Mouse (Mus musculus) embryo, embryonic 10.5 days (tissue): ENCODE data around the gene Rps6ka6.

Experiments
- DNase-seq: peaks from one replicate; pipeline ENCODE4 v3.0.0-alpha.2; 2015; ENCODE audit warnings: low spot score

Rps6ka6 gene

DNA sequence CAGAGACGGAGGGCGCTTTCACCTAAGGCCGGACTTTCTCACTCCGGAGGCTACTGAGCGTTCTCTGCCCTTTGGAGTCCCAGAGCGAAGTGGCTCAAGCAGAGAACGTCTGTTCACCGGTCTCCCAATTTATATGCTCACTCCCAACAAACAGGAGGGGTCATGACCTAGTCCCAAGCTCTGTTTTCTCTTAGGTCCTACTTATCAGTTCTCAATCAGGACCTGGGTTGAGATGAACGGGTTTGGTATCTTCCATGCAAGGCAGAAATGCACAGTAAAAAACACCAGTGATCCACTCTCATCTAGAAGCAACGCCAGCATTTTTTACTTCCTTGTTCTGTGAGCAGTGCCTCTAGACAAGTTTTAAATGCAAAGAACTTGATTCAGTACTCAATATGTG is at the start of gene Rps6ka6:
Rps6ka6 (minus strand) TSS at position 101 of the 400 bp plus-strand sequence.
- DNase-seq = no peak

DNA sequence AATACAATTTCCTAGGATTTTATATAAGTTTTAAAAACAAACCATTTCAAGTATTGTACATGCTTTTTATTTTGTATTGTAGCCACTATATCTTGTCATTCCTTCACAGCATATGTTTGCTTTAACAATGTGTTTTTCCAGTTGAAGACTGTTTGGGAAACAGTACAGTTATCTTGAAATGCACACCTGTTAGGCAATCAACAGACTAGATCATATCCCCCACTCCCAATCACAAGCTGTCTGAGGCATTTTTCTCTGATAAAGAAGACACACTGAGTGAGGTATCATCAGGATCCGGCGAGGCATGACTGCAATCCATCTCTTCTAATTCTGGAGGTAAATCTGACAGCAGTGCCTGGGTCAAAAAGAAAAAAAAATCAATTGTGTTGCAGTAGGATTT is 39.3 kb upstream of the Rps6ka6 start:
- no peak for DNase-seq

GRCm38 (mm10) chrX:111518206-111518605 is 19.6 kb downstream of the Rps6ka6 start:
- DNase-seq = no peak

GRCm38 (mm10) chrX:111463565-111464093 is 74.1 kb downstream of the Rps6ka6 start:
- no peak for DNase-seq

DNA sequence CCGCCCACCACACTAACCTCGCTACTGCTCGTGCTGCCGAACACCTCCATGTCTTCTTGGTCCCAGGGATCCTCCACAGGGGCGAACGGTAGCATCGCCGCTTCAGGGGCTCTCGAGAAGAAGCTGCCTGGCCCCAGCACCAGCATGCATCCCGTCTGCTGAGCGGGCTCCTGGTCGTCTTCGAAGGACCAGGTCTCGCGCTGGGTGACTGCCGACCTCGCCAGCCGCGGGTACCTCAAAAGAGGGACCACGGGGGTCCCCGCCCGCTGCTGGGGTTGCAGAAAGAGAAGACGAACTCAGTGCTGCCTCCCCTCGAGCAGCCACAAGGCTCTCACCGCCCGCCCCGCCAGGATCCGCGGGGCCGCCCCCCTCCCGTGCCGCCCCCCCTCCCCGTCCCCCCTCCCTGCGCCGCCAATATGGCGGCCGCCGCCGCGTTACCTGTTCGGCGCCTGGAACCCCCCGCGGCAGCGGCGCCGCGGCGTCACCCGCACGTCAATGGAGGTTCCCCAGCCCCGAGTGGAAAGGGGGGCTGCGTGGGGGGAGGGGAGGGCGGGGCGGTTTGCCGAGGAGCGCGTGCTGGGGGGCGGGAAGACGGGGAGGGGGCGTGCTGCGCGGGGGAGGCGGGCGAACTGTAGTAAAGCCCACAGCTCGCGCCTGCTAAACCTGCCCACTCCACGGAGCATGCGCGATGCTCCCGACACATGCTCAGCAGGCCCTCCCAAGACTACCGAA is 74.8 kb downstream of the Rps6ka6 start:
- peak; percentile 79 for DNase-seq

GRCm38 (mm10) chrX:111462495-111462832 is 75.3 kb downstream of the Rps6ka6 start:
- DNase-seq = peak; percentile 41

- DNase-seq = peak; percentile 41
These were observed 75.7 kb downstream of the Rps6ka6 start for GRCm38 (mm10) chrX:111462092-111462491.

GRCm38 (mm10) chrX:111460166-111460565 is 77.6 kb downstream of the Rps6ka6 start:
- peak; percentile 35 for DNase-seq

DNA sequence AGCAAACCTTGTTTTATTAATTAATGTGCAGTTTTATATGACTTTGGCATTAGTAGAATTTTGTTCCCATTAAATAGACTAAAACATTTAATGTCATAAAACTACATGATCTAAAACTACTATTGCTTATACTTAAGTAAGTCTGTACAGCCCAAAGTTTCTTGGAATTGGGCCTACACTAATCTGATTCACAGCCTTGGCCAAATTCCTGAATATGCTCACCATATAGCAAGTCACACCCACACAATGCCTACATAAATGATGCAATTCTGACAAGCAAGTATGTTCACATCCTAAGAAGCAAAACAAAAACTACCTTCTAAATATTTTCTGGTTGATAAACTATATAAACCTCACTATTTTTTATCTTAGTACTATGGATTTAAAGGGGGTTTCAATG is 101.2 kb downstream of the Rps6ka6 start:
- no peak for DNase-seq

GRCm38 (mm10) chrX:111414775-111415174 is 123.0 kb downstream of the Rps6ka6 start:
- no peak for DNase-seq

DNA sequence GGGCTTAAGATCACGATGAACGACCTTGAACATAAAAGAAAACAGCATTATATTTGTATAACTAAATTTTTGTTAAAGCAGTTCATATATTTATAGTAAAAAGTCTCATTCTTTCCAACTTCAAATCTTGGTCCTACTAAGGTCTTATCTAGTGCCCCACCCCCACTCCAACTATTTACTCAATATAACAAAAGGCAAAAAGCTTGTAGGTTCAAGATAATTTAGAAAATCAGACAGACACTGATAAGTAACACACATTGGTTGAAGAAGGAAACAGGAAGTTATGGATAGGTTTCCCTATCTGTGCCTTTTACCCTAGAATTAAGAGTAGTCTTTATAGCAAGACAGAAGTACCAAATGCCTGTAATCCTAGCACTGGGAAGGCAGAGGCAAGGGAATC is 132.9 kb downstream of the Rps6ka6 start:
- DNase-seq = no peak

DNA sequence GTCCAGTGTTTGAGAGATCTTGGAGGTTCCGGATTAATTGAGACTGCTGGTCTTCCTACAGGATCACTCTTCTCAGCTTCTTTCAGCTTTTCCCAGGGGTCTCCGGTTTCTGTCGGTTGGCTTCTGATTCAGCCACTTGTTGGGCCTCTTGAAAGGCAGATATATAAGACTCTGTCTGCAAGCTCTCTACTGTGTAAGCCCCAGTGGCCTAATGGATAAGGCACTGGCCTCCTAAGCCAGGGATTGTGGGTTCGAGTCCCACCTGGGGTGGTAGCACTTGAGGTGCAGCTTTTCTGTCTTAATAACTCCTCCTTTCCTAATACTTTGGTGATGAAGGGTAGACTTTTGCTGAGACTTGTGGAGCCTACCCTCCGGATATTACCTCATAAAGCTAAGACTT is 160.7 kb downstream of the Rps6ka6 start:
- no peak for DNase-seq

DNA sequence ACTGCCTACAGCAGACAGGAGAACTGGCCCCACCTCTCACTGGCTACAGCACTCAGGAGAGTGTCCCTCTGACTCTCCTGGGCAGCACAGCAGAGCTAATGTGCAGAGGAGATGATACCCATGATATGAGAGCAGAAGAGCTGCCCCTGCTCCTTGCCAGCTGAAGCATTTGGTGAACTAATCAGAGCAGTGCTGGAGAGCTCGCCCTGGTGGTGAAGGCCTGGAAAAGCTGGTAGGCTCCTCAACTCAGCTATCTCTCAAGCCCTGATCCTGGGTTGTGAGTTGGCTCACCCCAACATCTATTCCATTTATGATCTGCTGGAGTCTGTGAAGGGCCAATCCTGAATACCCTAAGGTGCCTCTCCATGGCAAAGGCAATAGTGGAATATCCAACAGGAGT is 163.6 kb downstream of the Rps6ka6 start:
- DNase-seq = no peak
